Mouse (Mus musculus) neural tube, embryonic 10.5 days (tissue): Measurements from ENCODE around the gene Galnt17.

Source experiments
- DNase-seq: peaks from one replicate; pipeline ENCODE4 v3.0.0-alpha.2; 2017; ENCODE audit warnings: low spot score; ENCODE audit errors: extremely low spot score

The Galnt17 gene

DNA sequence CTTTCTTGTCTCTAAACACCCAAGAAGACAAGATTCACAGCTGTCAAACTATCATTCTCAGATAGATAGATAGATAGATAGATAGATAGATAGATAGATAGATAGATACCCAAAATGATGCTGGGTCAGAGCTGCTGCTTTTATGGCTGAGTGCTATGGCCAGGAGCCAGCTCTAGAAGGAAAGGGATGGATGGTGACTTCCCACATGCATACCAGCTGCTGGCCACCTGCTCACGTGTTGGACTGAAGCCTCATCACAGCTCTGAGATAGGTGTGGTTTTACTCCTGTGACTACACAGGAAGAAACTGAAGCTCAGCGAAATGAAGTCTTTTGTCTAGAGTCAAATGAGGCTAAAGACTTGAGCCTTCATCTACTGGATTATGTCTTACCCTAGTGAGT, 482.5 kb downstream of the Galnt17 start:
- no peak for DNase-seq
